Mouse (Mus musculus) lung, postnatal 25 days (tissue): Measurements from ENCODE around the gene Zscan5b.
"Not testable (repeated sequence)": the region's sequence is repeated elsewhere in the genome, so short reads cannot be mapped to it uniquely, and the experiment has no call there.

ENCODE experiments used
- DNase-seq: peaks from one replicate; pipeline ENCODE4 v3.0.0; 2022; ENCODE audit warnings: low spot score

Gene Zscan5b

GRCm38 (mm10) chr7:6221978-6222377 is at the start of gene Zscan5b:
TSS of gene Zscan5b (plus strand) at chr7:6222278.
- no peak for DNase-seq

- DNase-seq, result no peak
Observed at GRCm38 (mm10) chr7:6172674-6173244, 49.3 kb upstream of the Zscan5b start.

GRCm38 (mm10) chr7:6173872-6174271 is 48.2 kb upstream of the Zscan5b start:
- no peak for DNase-seq

- DNase-seq, result not testable (repeated sequence)
Observed at GRCm38 (mm10) chr7:6174365-6174987, 47.6 kb upstream of the Zscan5b start.

DNA sequence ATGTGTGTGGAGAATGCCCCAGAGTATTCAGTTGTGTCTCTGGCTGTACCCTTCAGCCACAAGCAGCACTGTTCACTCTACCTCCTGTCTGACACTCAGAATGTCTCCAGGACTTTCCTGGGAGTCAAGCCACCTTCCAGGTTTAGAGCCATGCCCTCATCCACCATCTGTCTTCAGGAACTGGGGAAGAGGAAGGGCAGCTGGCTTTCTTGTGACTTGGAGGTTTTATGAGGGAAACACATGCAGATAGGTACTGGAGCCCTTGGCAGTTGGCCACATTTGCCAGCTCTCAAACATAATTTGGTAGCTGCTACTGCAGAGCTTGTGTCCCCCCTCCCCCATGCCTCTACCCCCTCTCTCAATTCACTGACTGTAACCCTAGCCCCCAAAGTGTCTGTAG is 43.1 kb upstream of the Zscan5b start:
- DNase-seq, result no peak

- DNase-seq, result no peak
Observed at GRCm38 (mm10) chr7:6182882-6183281, 39.2 kb upstream of the Zscan5b start.

DNA sequence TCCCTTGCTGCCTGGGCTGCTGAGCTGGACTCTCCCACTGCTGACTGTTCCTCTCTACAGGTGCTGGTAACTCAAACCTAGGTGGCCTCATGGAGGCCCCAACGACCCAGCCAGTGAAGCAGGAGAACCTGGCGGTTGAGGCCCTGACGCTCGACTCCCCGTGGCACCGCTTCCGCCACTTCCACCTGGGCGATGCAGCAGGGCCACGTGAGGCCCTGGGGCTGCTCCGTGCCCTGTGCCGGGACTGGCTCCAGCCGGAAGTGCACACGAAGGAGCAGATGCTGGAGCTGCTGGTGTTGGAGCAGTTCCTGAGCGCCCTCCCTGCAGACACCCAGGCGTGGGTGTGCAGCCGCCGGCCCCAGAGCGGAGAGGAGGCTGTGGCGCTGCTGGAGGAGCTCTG is 38.3 kb upstream of the Zscan5b start:
- no peak for DNase-seq

DNA sequence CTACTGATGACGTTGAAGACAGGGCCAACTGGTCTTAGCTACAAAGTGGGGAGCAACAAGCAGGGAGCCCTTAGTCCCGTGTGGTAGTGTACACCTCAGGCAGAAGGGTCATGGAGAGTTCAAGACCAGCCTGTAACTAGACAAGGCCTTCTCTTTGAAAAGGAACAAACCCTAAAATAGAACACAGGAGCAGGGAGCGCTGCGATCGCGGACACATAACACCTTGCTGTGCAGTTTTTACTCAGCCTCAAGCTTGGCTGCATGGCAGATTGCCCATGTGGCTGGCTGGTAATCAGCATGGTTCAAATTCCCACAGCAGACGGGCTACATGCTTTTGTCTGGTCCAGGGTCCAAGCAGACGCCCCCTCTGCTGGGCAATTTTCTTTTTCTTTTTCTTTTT is 37.6 kb upstream of the Zscan5b start:
- no peak for DNase-seq

GRCm38 (mm10) chr7:6185391-6185790 is 36.7 kb upstream of the Zscan5b start:
- no peak for DNase-seq

- no peak for DNase-seq
Observed at GRCm38 (mm10) chr7:6186176-6186575, 35.9 kb upstream of the Zscan5b start.

- DNase-seq, result no peak
Observed at GRCm38 (mm10) chr7:6186756-6187155, 35.3 kb upstream of the Zscan5b start.

DNA sequence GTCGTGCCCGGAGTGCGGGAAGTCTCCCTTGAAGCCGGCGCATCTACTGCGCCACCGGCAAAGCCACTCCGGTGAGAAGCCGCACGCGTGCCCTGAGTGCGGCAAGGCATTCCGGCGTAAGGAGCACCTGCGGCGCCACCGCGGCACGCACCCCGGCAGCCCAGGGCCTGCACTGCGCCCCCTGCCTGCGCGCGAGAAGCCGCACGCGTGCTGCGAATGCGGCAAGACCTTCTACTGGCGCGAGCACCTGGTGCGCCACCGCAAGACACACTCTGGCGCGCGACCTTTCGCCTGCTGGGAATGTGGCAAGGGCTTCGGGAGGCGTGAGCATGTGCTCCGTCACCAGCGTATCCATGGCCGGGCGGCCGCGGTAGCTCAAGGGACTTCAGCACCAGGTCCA is 32.5 kb upstream of the Zscan5b start:
- DNase-seq, result no peak

DNA sequence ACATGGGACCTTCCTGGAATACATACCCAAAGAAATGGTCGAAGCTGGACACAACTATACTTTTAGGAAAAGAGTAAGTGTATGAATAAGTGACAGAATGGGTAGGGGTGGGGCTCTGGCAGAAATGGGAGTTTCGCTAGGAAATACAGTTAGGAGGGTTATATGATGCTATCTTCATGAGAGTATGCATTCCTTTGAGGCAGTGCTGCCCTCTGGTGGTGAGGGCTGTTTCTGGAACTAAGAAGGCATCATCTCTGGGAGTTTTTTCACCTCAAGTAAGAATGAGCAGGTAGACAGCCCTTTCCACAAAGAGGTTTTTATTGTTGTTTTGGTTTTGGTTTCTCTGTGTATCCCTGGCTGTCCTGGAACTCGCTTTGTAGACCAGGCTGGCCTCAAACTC is 30.7 kb upstream of the Zscan5b start:
- DNase-seq, result peak; percentile 62

DNA sequence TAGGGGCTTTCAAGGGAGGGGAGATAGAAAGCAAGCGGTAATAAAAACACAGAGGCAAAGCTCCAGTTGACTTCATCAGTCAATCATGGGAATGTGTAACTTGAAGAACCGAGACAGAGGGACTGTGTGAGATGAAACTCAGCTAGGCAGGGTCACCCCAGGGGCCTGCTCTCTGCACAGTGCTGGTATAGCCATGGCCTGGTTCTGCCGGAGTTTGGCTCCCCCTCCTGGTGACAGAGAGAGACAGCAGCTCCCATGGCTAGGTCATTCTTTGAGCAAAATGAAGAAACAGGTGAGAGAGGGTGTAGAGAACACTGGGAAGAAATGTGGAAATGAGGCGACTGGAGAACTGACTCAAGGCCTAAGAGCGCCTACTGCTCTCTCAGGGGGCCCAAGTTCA is 27.9 kb upstream of the Zscan5b start:
- DNase-seq, result peak; percentile 57

DNA sequence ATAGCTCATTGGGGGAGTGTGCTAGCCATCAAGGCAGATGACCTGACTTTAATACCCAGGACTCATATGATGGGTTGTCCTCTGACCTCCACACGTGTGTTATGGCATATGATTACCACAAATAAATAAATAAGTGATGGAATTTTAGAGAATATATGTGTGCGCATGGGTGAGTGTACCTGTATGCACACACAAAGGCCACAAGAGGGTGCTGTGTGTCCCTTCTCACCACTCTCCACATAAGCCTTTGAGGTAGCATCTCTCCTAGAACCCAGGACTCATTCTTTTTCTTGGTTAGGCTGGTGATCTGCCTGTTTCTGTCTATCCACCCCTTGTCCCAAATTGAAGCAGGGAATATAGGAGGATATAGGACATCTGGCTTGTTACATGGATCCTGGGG is 26.3 kb upstream of the Zscan5b start:
- DNase-seq, result no peak

- DNase-seq, result no peak
Observed at GRCm38 (mm10) chr7:6196790-6197189, 25.3 kb upstream of the Zscan5b start, which contains the start of gene Galp. TSS of gene Galp (plus strand) at chr7:6197090.

DNA sequence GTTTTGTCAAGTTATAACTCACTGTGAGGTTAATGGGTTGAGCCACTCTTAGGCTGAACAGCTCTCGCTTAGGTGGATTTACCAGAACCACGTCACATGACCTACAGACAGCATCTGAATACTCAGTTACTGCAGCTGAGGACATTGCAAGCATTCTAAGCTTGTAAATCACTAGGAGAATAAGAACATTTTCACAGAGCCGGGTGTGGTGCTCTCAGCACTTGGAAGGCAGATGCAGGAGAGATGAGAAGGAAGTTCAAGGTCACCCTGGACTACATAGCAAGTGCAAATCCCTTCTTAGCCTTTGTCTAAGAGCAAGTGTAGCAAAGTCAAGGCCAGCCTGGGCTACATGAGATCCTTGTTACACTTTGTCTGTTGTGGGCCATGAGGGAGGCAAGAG is 17.9 kb upstream of the Zscan5b start:
- DNase-seq, result no peak

DNA sequence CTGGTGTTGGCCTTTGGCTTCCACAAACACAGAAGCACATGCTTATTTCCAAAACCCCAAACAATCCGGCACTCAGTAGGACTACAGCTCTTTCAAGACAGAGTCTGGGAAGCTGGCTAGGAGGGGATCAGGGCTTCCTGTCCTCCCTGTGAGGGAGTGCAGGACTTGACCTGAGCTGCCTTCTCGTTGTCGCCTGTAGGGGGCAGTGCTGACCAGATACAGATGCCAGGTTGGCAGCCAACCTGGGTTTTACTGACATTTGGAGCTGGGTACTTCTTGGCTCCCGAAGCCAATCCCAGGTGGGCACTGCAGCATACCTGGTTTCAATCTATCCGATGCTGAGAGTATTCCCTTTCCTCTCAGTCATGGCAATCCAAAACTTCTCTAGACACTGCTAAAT is 8.9 kb upstream of the Zscan5b start:
- DNase-seq, result peak; percentile 10

DNA sequence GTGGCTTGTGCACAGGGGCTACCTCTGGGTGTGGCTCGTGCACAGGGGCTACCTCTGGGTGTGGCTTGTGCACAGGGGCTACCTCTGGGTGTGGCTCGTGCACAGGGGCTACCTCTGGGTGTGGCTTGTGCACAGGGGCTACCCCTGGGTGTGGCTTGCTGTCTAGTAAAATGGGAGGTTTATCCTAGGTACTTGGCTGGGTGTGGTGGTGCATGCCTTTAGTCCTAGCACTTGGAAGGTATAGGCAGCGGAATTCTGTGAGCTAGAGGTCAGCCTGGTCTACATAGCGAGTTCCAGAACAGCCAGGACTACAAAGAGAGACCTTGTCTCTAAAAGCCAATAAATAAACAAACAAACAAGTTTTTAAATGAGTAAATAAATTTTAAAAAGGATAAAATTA is 7.4 kb upstream of the Zscan5b start:
- DNase-seq, result not testable (repeated sequence)

GRCm38 (mm10) chr7:6220147-6220546 is 1.9 kb upstream of the Zscan5b start:
- no peak for DNase-seq

GRCm38 (mm10) chr7:6228491-6228890 is 6.4 kb downstream of the Zscan5b start:
- DNase-seq, result peak; percentile 6

GRCm38 (mm10) chr7:6239787-6240186 is 17.7 kb downstream of the Zscan5b start:
- DNase-seq, result peak; percentile 7

GRCm38 (mm10) chr7:6240841-6241425 is 18.9 kb downstream of the Zscan5b start:
- DNase-seq, result peak; percentile 45
